In genomic region chr7:143013420-143014178, GRCm38 (mm10) we compare ENCODE assay signal across 8 mouse cellular contexts. TPM values are rescaled to one million over a fixed set of nuclear protein-coding genes. Genes with fewer than 3 reads are reported as not detected.
DNase-seq lines count a peak whose midpoint lies in the region; ATAC-seq and TF ChIP-seq lines count a peak whose summit lies in the region.

No protein-coding gene starts in this region.

- H3K9ac ChIP-seq in liver, postnatal 0 days (replicated peaks): no peak overlapping the region

- H3K4me3 ChIP-seq in liver, postnatal 0 days (ENCODE audit: low read depth, low read length): no peak overlapping the region
- H3K4me3 ChIP-seq in embryonic facial prominence, embryonic 10.5 days: no peak overlapping the region

- no peak overlapping the region for H3K4me2 ChIP-seq in liver, postnatal 0 days (ENCODE audit: low read depth, low read length)

- H3K27me3 ChIP-seq in liver, postnatal 0 days (ENCODE audit: insufficient read depth, low read length): no peaks in the 10 kb centered on the region
- no peaks in the 10 kb centered on the region for H3K27me3 ChIP-seq in embryonic facial prominence, embryonic 10.5 days (replicated peaks; ENCODE audit: low read depth, poor library complexity, severe bottlenecking)

- no peaks in the 10 kb centered on the region; the same call in 1 of the 2 replicates for H3K36me3 ChIP-seq in liver, postnatal 0 days (replicated peaks; ENCODE audit: insufficient read depth, low read length)
- no peaks in the 10 kb centered on the region for H3K36me3 ChIP-seq in embryonic facial prominence, embryonic 10.5 days (replicated peaks)

- 69% methylated on average over 8 of the region's 8 CpGs for WGBS in liver, postnatal 0 days (ENCODE audit: insufficient replicate concordance)
- WGBS in embryonic facial prominence, embryonic 10.5 days: 73% methylated on average over 8 of the region's 8 CpGs

- TF ChIP-seq EP300 in liver, postnatal 0 days (IDR thresholded peaks at IDR 0.05; ENCODE audit: low read depth): no peak

- no peak overlapping the region for H3K27ac ChIP-seq in liver, postnatal 0 days (ENCODE audit: low read depth)
- 0 out of 2 replicates have a peak overlapping the region, but pooled peaks have one; percentile 19 for H3K27ac ChIP-seq in embryonic facial prominence, embryonic 10.5 days (replicated peaks)

- no peaks in the 10 kb centered on the region for H3K9me3 ChIP-seq in liver, postnatal 0 days (ENCODE audit: low read length)
- H3K9me3 ChIP-seq in embryonic facial prominence, embryonic 10.5 days: no peaks in the 10 kb centered on the region

- ATAC-seq in liver, postnatal 0 days: no peak
- ATAC-seq in CD4-positive, CD25-positive, alpha-beta regulatory T cell, adult 4 months: no peak

- H3K4me1 ChIP-seq in liver, postnatal 0 days (ENCODE audit: insufficient read depth): peaks cover 23% of the 10 kb centered on the region
- H3K4me1 ChIP-seq in embryonic facial prominence, embryonic 10.5 days: peaks cover 27% of the 10 kb centered on the region

- TF ChIP-seq CTCF in liver, postnatal 0 days (IDR thresholded peaks at IDR 0.05; ENCODE audit: low read depth): no peak

- DNase-seq in liver (peak; percentile 27), adipocyte (ENCODE audit: low spot score) (peak; percentile 65)
- DNase-seq in liver, postnatal 0 days: no peak
- no peak for DNase-seq in embryonic facial prominence, embryonic 10.5 days (ENCODE audit: low spot score)
- peak; percentile 84 for DNase-seq in heart, postnatal 4 days
- peak; percentile 76 for DNase-seq in lung, postnatal 36 days
- DNase-seq in retina, embryonic 14.5 days (ENCODE audit: low spot score): no peak

RNA-seq across cellular contexts. Expression of gene Tspan32, which starts 8.8 kb away (rescaled TPM):
- polyA plus RNA-seq in liver, postnatal 0 days (2015; fragmentation: Nextera tagmentation; extraction: Ambion mirVana): 31.0 and 37.5 TPM in 2 replicates
- 4.4 and 4.6 TPM in 2 replicates for polyA plus RNA-seq in embryonic facial prominence, embryonic 10.5 days (2016; fragmentation: Nextera tagmentation; extraction: Ambion mirVana)
- total RNA-seq in heart, postnatal 4 days (2021): under 1 TPM; 0.45 to 0.64 TPM
- polyA plus RNA-seq in CD4-positive, CD25-positive, alpha-beta regulatory T cell, adult 4 months (2017; shearing (Covaris generic)): 100 to 1,000 TPM; 672 to 754 TPM

RNA-seq across cellular contexts. Expression of gene Cd81, which starts 38.9 kb away (rescaled TPM):
- 213 and 231 TPM in 2 replicates for polyA plus RNA-seq in liver, postnatal 0 days (2015; fragmentation: Nextera tagmentation; extraction: Ambion mirVana)
- 251 and 255 TPM in 2 replicates for polyA plus RNA-seq in embryonic facial prominence, embryonic 10.5 days (2016; fragmentation: Nextera tagmentation; extraction: Ambion mirVana)
- 100 to 1,000 TPM; 600 to 620 TPM for total RNA-seq in heart, postnatal 4 days (2021)
- 100 to 1,000 TPM; 290 to 354 TPM for polyA plus RNA-seq in CD4-positive, CD25-positive, alpha-beta regulatory T cell, adult 4 months (2017; shearing (Covaris generic))

RNA-seq across cellular contexts. Expression of gene Ascl2, which starts 44.5 kb away (rescaled TPM):
- polyA plus RNA-seq in liver, postnatal 0 days (2015; fragmentation: Nextera tagmentation; extraction: Ambion mirVana): 0.21 and 0.23 TPM in 2 replicates
- 0.25 and 0.52 TPM in 2 replicates for polyA plus RNA-seq in embryonic facial prominence, embryonic 10.5 days (2016; fragmentation: Nextera tagmentation; extraction: Ambion mirVana)
- not detected for total RNA-seq in heart, postnatal 4 days (2021)
- 1 to 10 TPM in 1 of 2 experiments, under 1 TPM in 1; 0.66 to 1.7 TPM for polyA plus RNA-seq in CD4-positive, CD25-positive, alpha-beta regulatory T cell, adult 4 months (2017; shearing (Covaris generic))

RNA-seq across cellular contexts. Expression of gene Tssc4, which starts 55.5 kb away (rescaled TPM):
- polyA plus RNA-seq in liver, postnatal 0 days (2015; fragmentation: Nextera tagmentation; extraction: Ambion mirVana): 24.1 and 25.2 TPM in 2 replicates
- polyA plus RNA-seq in embryonic facial prominence, embryonic 10.5 days (2016; fragmentation: Nextera tagmentation; extraction: Ambion mirVana): 130 and 132 TPM in 2 replicates
- 10 to 100 TPM; 32.6 to 33.9 TPM for total RNA-seq in heart, postnatal 4 days (2021)
- 10 to 100 TPM; 34.8 to 52.8 TPM for polyA plus RNA-seq in CD4-positive, CD25-positive, alpha-beta regulatory T cell, adult 4 months (2017; shearing (Covaris generic))

Comparison
In these comparisons a context has a peak if more than half of its experiments do, and no peak if none do; other contexts are left out.
1. DNase-seq: peak in liver (single experiment), adipocyte (single experiment), heart, postnatal 4 days (single experiment) and lung, postnatal 36 days (single experiment); none in liver, postnatal 0 days (single experiment), embryonic facial prominence, embryonic 10.5 days (single experiment) and retina, embryonic 14.5 days (single experiment).
2. RNA of gene Tspan32, which starts 8.8 kb away (polyA plus RNA-seq): 672 to 754 TPM in CD4-positive, CD25-positive, alpha-beta regulatory T cell, adult 4 months; 31.0 to 37.5 TPM in liver, postnatal 0 days and 4.4 to 4.6 TPM in embryonic facial prominence, embryonic 10.5 days; every median in the first group is over 10 times any median in the second.